Mouse (Mus musculus) kidney, adult 18-20 months (tissue): ENCODE data around the gene Pdlim7.

Experiments
- DNase-seq: peaks from one replicate; pipeline ENCODE4 v3.0.0; 2021

The Pdlim7 gene

GRCm38 (mm10) chr13:55484520-55485088 lies 28.9 kb downstream of the Pdlim7 start:
- DNase-seq: no peak

GRCm38 (mm10) chr13:55483593-55483992 lies 29.9 kb downstream of the Pdlim7 start:
- no peak for DNase-seq

GRCm38 (mm10) chr13:55483071-55483470 lies 30.4 kb downstream of the Pdlim7 start:
- DNase-seq: no peak

- no peak for DNase-seq
Measured at GRCm38 (mm10) chr13:55482542-55482941, 30.9 kb downstream of the Pdlim7 start.

- DNase-seq: no peak
Measured at GRCm38 (mm10) chr13:55479929-55480328, 33.5 kb downstream of the Pdlim7 start.

- DNase-seq: no peak
Measured at GRCm38 (mm10) chr13:55479008-55479407, 34.5 kb downstream of the Pdlim7 start.

- DNase-seq: no peak
Measured at GRCm38 (mm10) chr13:55478036-55478435, 35.4 kb downstream of the Pdlim7 start.

- DNase-seq: no peak
Measured at GRCm38 (mm10) chr13:55477492-55477891, 36.0 kb downstream of the Pdlim7 start.

GRCm38 (mm10) chr13:55476256-55476655 lies 37.2 kb downstream of the Pdlim7 start:
- no peak for DNase-seq

GRCm38 (mm10) chr13:55475750-55476149 lies 37.7 kb downstream of the Pdlim7 start:
- no peak for DNase-seq

GRCm38 (mm10) chr13:55474621-55475069 lies 38.8 kb downstream of the Pdlim7 start:
- DNase-seq: no peak

GRCm38 (mm10) chr13:55473961-55474360 lies 39.5 kb downstream of the Pdlim7 start:
- no peak for DNase-seq

GRCm38 (mm10) chr13:55473076-55473831 lies 40.2 kb downstream of the Pdlim7 start:
- no peak for DNase-seq

- peak; percentile 57 for DNase-seq
Measured at GRCm38 (mm10) chr13:55472132-55473022, 41.1 kb downstream of the Pdlim7 start.

GRCm38 (mm10) chr13:55471819-55472131 lies 41.7 kb downstream of the Pdlim7 start:
- DNase-seq: no peak

GRCm38 (mm10) chr13:55471156-55471818 lies 42.2 kb downstream of the Pdlim7 start:
- peak; percentile 89 for DNase-seq

GRCm38 (mm10) chr13:55470372-55470771 lies 43.1 kb downstream of the Pdlim7 start:
- DNase-seq: no peak

- peak; percentile 38 for DNase-seq
Measured at GRCm38 (mm10) chr13:55468851-55469560, 44.5 kb downstream of the Pdlim7 start.

GRCm38 (mm10) chr13:55465830-55466440 lies 47.5 kb downstream of the Pdlim7 start:
- no peak for DNase-seq

GRCm38 (mm10) chr13:55465184-55465583 lies 48.3 kb downstream of the Pdlim7 start:
- DNase-seq: no peak

GRCm38 (mm10) chr13:55464027-55464884 lies 49.2 kb downstream of the Pdlim7 start, which contains the start of gene Prr7:
Gene Prr7 (plus strand): TSS chr13:55464267.
- DNase-seq: no peak
